Mouse (Mus musculus): Measurements from ENCODE around the gene 4930539E08Rik. TPM values are rescaled to one million over a fixed set of nuclear protein-coding genes. Genes with fewer than 3 reads are reported as not detected.

The 4930539E08Rik gene
- polyA plus RNA-seq, 1 experiment from 2014 or later = 4.8 TPM

Other genes with a start within 250 kb of the 4930539E08Rik start
- gene Slc26a8, start 225.1 kb downstream of the 4930539E08Rik start, polyA plus RNA-seq (2015; fragmentation: Nextera tagmentation; extraction: Ambion mirVana) = 0.11 and 0.20 TPM in 2 replicates
- gene Mapk14, start 224.0 kb downstream of the 4930539E08Rik start, polyA plus RNA-seq (2015; fragmentation: Nextera tagmentation; extraction: Ambion mirVana) = 42.4 and 45.5 TPM in 2 replicates
- gene AC170998.1, start 189.2 kb downstream of the 4930539E08Rik start, polyA plus RNA-seq (2015; fragmentation: Nextera tagmentation; extraction: Ambion mirVana) = 2.1 and 2.4 TPM in 2 replicates
- 214 and 219 TPM in 2 replicates for gene Mapk13, start 146.0 kb downstream of the 4930539E08Rik start, polyA plus RNA-seq (2015; fragmentation: Nextera tagmentation; extraction: Ambion mirVana)
- 13.1 and 18.1 TPM in 2 replicates for gene Brpf3, start 114.2 kb downstream of the 4930539E08Rik start, polyA plus RNA-seq (2015; fragmentation: Nextera tagmentation; extraction: Ambion mirVana)
- 0.95 and 1.2 TPM in 2 replicates for gene Pnpla1, start 56.9 kb downstream of the 4930539E08Rik start, polyA plus RNA-seq (2015; fragmentation: Nextera tagmentation; extraction: Ambion mirVana)
- gene Pxt1, start 28.5 kb upstream of the 4930539E08Rik start, polyA plus RNA-seq (2015; fragmentation: Nextera tagmentation; extraction: Ambion mirVana) = not detected in 2 replicates
- 64.9 and 68.9 TPM in 2 replicates for gene Kctd20, start 36.6 kb upstream of the 4930539E08Rik start, polyA plus RNA-seq (2015; fragmentation: Nextera tagmentation; extraction: Ambion mirVana)
- 90.0 and 90.7 TPM in 2 replicates for gene Stk38, start 92.7 kb upstream of the 4930539E08Rik start, polyA plus RNA-seq (2015; fragmentation: Nextera tagmentation; extraction: Ambion mirVana)
- 485 and 544 TPM in 2 replicates for gene Srsf3, start 117.3 kb upstream of the 4930539E08Rik start, polyA plus RNA-seq (2015; fragmentation: Nextera tagmentation; extraction: Ambion mirVana)
- gene Cdkn1a, start 175.7 kb upstream of the 4930539E08Rik start, polyA plus RNA-seq (2015; fragmentation: Nextera tagmentation; extraction: Ambion mirVana) = 92.2 and 98.3 TPM in 2 replicates
- 0.53 and 0.61 TPM in 2 replicates for gene Rab44, start 198.8 kb upstream of the 4930539E08Rik start, polyA plus RNA-seq (2015; fragmentation: Nextera tagmentation; extraction: Ambion mirVana)